Mouse (Mus musculus): ENCODE data around the gene Ubr3.

DNA sequence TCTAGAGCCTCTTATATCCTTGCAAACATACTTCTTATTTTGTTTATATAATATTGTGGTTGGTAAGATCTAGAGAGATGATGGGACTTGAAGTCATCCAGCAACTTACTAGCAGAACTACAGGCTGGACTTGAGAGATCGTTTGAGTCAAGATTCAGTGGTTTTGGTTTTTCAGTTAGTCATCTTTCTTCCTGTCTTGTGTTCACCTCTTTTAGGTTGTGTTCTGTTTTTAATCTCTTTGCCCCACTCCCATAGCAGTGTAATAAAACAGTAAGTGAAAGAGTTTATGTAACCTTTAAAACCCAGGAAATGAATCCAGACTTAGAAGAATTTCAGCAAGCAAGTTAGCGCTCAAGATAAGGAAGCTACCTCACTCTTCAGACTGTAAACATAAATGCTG lies 97.7 kb downstream of the Ubr3 start:
- TF ChIP-seq CTCF (IDR thresholded peaks at IDR 0.05; ENCODE audit: borderline replicate concordance, insufficient read depth, low read depth, low read length) = no peak
- no peak for TF ChIP-seq POLR2A (IDR thresholded peaks at IDR 0.05; ENCODE audit: borderline replicate concordance, insufficient read depth, low read length)

Data from cerebellum, adult 2 months (tissue).